Mouse (Mus musculus): Measurements from ENCODE around the gene Prpmp5.
"Not testable (repeated sequence)": the region's sequence is repeated elsewhere in the genome, so short reads cannot be mapped to it uniquely, and the experiment has no call there.

The Prpmp5 gene

DNA sequence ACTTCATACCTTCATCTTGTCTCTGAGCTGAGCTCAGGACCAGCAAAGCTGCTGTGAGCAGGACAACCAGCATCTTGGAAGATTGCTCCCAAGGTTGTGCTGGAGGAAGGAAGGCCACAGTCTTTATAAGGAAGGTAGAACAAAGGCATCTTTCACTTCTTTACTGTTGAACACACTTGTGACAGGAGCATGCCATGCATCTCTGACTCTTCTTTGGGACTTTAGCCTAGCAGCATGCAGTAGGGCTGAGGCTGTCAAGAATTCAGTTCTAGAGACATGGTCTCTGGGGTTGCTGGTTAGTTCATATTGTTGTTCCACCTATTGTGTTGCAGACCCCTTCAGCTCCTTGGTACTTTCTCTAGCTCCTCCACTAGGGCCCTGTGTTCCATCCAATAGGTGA, at the start of gene Prpmp5:
Gene Prpmp5 (minus strand): TSS at position 101 of the 400 bp plus-strand sequence.
- DNase-seq (ENCODE audit: low read depth, low spot score): not testable (repeated sequence)

DNA sequence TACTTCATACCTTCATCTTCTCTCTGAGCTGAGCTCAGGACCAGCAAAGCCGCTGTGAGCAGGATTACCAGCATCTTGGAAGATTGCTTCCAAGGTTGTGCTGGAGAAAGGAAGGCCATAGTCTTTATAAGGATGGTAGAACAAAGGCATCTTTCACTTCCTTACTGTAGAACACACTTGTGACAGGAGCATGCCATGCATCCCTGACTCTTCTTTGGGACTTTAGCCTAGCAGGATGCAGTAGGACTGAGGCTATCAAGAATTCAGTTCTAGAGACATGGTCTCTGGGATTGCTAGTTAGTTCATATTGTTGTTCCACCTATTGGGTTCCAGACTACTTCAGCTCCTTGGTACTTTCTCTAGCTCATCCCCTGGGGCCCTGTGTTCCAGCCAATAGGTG, 49.5 kb upstream of the Prpmp5 start, which contains the start of gene Gm8882:
Gene Gm8882 (minus strand): TSS at position 101 of the 400 bp plus-strand sequence.
- DNase-seq (ENCODE audit: low read depth, low spot score): not testable (repeated sequence)

Measured in c-Kit-negative CD71-positive TER-119-positive erythroid progenitor cells, embryonic 14.5 days (primary cell).